Mouse (Mus musculus): Measurements from ENCODE around the gene Sec31a.
A peak's percentile ranks its signal among the peaks of the same experiment; 100 is the strongest.

Gene Sec31a

GRCm38 (mm10) chr5:100345118-100345517 is 70.9 kb downstream of the Sec31a start:
- no peak for DNase-seq

GRCm38 (mm10) chr5:100343087-100343486 is 72.9 kb downstream of the Sec31a start:
- DNase-seq, result no peak

DNA sequence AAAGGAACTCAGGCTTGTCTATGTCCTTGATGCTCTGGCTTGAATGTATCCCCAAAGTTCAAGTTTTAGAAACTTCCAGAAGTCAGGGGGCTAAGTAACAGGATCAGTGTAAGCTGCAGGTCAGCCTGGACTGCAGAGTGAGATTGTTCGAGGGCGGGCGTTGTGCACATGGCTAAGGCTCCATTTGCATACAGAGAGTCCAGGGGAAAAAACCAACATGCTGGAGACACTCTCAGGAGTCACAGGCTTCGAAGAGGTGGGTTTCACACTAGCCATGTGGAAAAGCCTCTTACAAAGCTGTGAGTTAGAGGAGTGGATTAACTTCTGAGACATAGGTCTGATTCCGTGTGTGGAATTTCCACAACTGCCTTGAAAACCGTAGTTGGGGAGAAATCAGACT is 73.6 kb downstream of the Sec31a start:
- DNase-seq, result no peak

GRCm38 (mm10) chr5:100341042-100341441 is 75.0 kb downstream of the Sec31a start:
- DNase-seq, result no peak

DNA sequence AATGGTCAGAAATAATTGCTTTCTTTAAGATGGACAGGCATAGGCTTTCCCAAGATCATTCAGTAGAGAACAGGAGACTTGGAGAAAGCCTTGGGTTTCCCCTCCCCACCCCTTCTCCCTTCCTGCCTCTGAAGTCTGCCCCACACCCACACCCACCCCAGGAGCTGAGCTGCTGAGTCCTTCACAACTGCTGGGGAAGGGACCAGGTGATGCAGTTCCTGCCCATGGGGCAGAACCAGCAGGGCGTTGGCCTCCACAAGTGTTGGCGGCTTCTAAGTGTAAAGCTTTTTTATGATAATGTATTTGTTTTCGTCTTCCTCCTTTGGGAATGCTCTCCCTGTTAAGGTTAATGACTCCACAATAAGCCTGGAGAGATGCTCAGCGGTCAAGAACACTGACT is 78.2 kb downstream of the Sec31a start:
- DNase-seq, result no peak

DNA sequence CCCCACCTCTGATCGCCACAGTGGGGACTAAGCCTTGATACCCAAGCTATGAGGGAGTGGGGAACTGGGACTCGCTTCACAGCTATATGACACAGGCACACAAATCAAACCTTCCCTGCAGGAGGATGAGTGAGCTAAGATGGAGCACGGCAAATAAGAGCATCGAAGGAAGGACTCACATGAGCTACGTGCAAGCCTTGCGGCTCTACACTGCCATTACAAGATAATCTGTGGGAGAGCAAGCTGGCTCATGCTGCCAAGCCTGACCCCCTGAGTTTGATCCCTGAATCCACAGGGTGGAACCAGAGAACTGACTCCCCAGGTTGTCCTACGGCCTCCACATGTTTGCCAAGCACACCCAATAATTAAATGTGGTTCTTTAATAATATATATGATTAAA is 79.2 kb downstream of the Sec31a start:
- no peak for DNase-seq

DNA sequence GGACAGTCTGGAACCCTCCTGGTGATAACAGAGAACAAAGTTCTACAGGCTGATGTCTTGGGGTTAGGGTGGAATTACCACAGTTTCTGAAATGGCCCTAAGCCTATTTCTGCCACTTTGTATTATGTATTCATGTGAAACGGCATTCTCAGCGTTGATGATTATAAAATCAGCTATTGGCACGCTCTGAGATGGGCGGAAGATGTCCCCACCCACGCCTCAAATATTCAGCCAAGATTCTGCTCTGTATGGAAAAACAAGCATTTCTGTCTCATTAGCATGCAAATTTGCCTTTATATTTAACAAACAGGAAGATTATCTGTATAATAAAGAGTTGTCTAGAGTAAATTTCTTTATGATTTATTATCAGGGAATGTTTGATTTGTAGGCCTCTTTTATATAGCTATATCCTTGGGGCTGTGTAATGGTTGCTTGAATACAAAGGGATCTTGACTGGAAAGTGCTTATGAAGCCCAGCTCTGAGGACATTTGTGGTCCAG is 80.4 kb downstream of the Sec31a start:
- DNase-seq, result no peak

DNA sequence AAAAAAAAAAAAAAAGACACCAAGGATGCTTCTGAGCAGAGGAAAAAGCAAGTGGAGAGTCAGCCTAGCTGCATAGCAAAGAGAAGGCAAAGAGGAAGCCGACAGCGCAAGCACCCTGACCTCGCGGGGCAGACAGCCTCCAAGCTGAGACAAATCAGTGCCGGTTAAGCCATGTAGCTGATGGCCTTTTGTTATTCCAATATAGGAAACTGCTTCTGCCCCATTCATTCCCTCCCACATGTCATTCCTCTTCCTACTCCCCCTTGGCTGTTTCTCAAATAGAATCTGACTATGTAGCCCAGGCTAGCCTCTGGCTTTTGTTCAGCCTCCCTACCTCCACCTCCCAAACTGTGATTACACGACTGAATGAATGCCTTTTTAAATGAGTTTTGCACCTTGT is 81.3 kb downstream of the Sec31a start:
- DNase-seq, result no peak

DNA sequence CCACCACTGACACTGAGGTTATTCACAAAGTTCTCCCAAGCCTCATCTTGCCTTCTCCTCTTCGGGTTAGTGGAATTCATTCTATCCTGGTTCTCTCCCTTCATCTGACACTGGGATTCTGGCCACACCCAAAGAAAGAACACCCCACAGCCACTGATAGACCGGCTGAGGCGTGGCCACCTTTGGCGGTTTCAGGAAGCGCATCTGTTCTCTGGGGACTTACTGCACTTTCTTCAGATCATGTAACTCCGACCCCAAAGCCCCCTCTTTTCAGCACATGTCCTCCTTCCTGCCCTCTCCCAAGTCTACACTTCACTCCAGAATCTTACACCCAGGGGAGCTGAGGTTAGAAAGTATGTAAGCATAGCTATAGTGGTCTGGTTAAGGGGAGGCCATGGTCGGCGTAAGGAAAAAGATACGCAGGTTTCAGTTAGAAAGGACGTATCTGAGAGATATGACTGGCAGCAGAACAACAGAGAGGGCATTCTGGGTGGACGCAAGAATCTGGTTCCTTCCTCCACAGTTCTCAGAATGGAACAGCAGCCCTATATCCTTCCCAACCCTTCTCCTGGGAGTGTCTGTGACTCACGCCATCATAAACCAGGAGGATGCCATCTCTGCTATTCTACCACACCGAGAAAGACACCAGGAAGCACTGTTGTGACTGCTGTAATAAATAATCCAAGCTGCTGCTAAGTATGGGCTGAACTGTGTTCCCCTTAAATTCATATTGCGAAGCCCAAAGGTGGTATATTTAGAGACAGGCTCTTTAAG is 82.2 kb downstream of the Sec31a start:
- no peak for DNase-seq

- DNase-seq, result no peak
These were observed 83.6 kb downstream of the Sec31a start for GRCm38 (mm10) chr5:100332300-100333004.

- DNase-seq, result no peak
These were observed 84.4 kb downstream of the Sec31a start for GRCm38 (mm10) chr5:100331636-100332035.

DNA sequence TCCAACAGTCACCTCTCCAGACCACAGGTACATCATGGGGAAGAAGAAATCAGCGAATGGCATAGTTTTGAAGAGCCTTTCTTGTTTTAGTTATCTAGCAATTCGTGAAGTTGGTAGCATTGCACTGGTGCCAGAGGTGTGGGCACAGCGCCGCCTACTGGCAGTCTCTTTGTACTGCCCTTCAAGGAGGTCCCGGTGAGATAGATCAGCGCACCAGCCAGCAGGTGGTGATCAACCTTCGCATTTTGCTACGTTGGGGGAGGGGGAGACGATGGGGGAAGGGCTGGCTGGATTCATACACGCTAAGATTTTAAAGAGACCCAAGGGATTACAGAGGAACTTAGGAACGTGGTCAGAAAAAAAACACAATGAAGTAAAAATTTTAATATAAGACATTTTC is 94.0 kb downstream of the Sec31a start:
- peak; percentile 47 to 75 for DNase-seq

DNA sequence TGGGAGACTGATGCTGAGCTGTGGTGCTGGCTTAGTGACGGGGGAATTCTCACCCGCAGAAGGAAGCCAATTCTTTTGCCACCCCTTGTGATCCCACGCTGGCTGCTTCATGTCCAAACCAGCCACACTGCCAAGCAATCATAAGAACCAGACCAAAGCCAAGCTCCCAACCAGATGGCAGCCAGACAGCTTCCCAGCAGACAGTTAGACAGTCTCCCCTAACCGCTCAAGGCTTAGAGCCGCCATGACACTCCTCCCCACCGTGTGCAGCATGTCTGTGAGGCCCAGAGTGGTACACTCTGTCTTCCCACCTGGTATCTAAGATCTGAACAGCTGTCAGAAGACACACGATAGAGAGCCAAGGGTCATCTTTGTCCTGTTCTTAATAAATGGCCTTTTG is 98.2 kb downstream of the Sec31a start:
- DNase-seq, result no peak

DNA sequence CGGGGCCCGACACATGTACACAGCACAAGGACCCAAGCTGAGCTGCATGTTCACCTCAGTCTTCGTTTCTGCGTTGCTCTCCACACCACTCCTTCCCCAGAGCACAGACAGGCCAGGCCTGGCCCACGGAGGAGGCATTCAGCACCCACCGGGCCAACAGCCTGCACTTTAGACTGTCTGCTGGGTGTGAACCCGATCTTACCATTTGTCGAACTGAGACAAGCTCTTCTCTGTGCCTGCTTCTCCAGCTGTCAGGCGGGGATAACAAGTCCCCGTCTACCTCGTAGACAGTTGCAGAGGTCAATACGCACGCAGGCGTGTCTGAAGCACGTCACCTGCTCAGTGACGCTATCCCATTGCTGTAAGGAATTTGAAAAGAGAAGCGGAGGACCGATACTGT is 99.0 kb downstream of the Sec31a start:
- DNase-seq, result no peak

GRCm38 (mm10) chr5:100315646-100316045 is 100.4 kb downstream of the Sec31a start:
- DNase-seq, result no peak

GRCm38 (mm10) chr5:100312391-100312790 is 103.6 kb downstream of the Sec31a start:
- DNase-seq, result no peak

All from kidney, adult 8-10 months (tissue).